In the genomic region with DNA sequence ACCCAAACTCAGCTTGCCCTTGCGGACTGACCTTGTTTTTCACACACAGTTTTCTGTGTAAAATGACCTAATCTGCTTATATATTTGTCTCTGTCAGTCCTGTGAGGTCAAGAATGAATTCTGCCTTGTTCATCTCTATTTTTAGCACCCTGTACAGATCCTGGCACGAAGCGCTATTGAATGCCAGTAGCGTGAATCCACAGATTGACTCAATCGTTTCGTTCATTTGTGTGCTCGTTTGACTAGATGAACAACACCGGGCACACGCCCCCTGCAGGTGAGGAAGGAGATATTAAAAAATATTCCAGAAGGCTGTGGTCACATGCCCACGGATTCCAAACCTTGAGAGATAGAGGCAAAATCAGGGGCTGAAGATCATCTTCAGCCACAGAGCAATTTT, we compare ENCODE assay signal across 8 mouse cellular contexts. TPM values are rescaled to one million over a fixed set of nuclear protein-coding genes. Genes with fewer than 3 reads are reported as not detected.
A peak's percentile ranks its signal among the peaks of the same experiment; 100 is the strongest.
DNase-seq lines count a peak whose midpoint lies in the region; ATAC-seq lines count a peak whose summit lies in the region.

No protein-coding gene starts in this region.

- H3K4me3 ChIP-seq in hindbrain, embryonic 11.5 days (ENCODE audit: low read depth, low read length): peak overlapping the region; percentile 35

- no peak overlapping the region for H3K9ac ChIP-seq in hindbrain, embryonic 11.5 days (ENCODE audit: low read depth, low read length)

- peak overlapping the region; percentile 77 for H3K4me2 ChIP-seq in hindbrain, embryonic 11.5 days (replicated peaks; ENCODE audit: low read depth, low read length)

- peak; percentile 73 for ATAC-seq in hindbrain, embryonic 11.5 days (ENCODE audit: low FRiP score)

- no peaks in the 10 kb centered on the region for H3K4me1 ChIP-seq in hindbrain, embryonic 11.5 days (replicated peaks; ENCODE audit: control insufficient read depth, insufficient read depth, low read length)

- H3K27me3 ChIP-seq in hindbrain, embryonic 11.5 days (ENCODE audit: control insufficient read depth, insufficient read depth, low read length): no peaks in the 10 kb centered on the region; the same call in 1 of the 2 replicates

- no peak overlapping the region for H3K27ac ChIP-seq in hindbrain, embryonic 11.5 days (ENCODE audit: low read depth, low read length)

- no peaks in the 10 kb centered on the region for H3K9me3 ChIP-seq in hindbrain, embryonic 11.5 days (ENCODE audit: control insufficient read depth, low read length)

- 2% methylated on average over 10 of the region's 10 CpGs for WGBS in hindbrain, embryonic 11.5 days

- no peaks in the 10 kb centered on the region for H3K36me3 ChIP-seq in hindbrain, embryonic 11.5 days (ENCODE audit: control insufficient read depth, insufficient read depth, low read length)

- peak; percentile 94 for DNase-seq in MN1 (ENCODE audit: low spot score)
- peak; percentile 79 for DNase-seq in cerebellum, adult 11 months
- DNase-seq in forelimb bud, embryonic 11.5 days (ENCODE audit: low read depth, low spot score): peak; percentile 57
- DNase-seq in hindbrain, embryonic 11.5 days (ENCODE audit: low spot score): peak; percentile 87
- peak; percentile 63 to 72 for DNase-seq in layer of hippocampus, postnatal 36 days
- DNase-seq in lung, postnatal 25 days (ENCODE audit: low spot score): peak; percentile 86
- peak; percentile 58 for DNase-seq in retina, postnatal 7 days (ENCODE audit: low read depth, low spot score)
- no peak for DNase-seq in yolk sac, embryonic 10.5 days (ENCODE audit: low spot score)

RNA-seq across cellular contexts. Expression of a gene that starts 11.9 kb away (rescaled TPM):
- polyA plus RNA-seq in hindbrain, embryonic 11.5 days (2014; fragmentation: Nextera tagmentation; extraction: Ambion mirVana): 0.04 TPM in 1 of 2 replicates, not detected in the other
- under 1 TPM; 0.05 to 0.20 TPM for total RNA-seq in layer of hippocampus, postnatal 36 days (2021)

RNA-seq across cellular contexts. Expression of a gene that starts 27.1 kb away (rescaled TPM):
- polyA plus RNA-seq in hindbrain, embryonic 11.5 days (2014; fragmentation: Nextera tagmentation; extraction: Ambion mirVana): 0.62 and 1.3 TPM in 2 replicates
- 10 to 100 TPM; 12.8 to 15.5 TPM for total RNA-seq in layer of hippocampus, postnatal 36 days (2021)

RNA-seq across cellular contexts. Expression of a gene that starts 58.1 kb away (rescaled TPM):
- 4.3 and 7.2 TPM in 2 replicates for polyA plus RNA-seq in hindbrain, embryonic 11.5 days (2014; fragmentation: Nextera tagmentation; extraction: Ambion mirVana)
- 10 to 100 TPM; 29.0 to 30.9 TPM for total RNA-seq in layer of hippocampus, postnatal 36 days (2021)
